Mouse (Mus musculus) myocyte (in vitro differentiated cells): ENCODE results near the gene Hist1h2ag.

Experiments
- CEBPB ChIP-seq: IDR thresholded peaks from 2 replicates; pipeline ENCODE4 v1.6.1; 2011; ENCODE audit warnings: mild to moderate bottlenecking, moderate library complexity; ENCODE audit not compliant: poor library complexity, insufficient read depth, severe bottlenecking
- E2F4 ChIP-seq: IDR thresholded peaks from one replicate; pipeline ENCODE4 v1.6.1; 2011; ENCODE audit warnings: mild to moderate bottlenecking, control low read depth, moderate library complexity; ENCODE audit not compliant: insufficient read depth
- MAX ChIP-seq: IDR thresholded peaks from one replicate; pipeline ENCODE4 v1.6.1; 2011; ENCODE audit warnings: low read depth, mild to moderate bottlenecking, control low read depth
- MYOD1 ChIP-seq, 3 experiments: IDR thresholded peaks; one replicate each; pipeline ENCODE4 v1.6.1; 2011; ENCODE audit warnings: control low read depth in 2 of 3, low read depth in 2 of 3, mild to moderate bottlenecking in 2 of 3, moderate library complexity in 1 of 3; ENCODE audit not compliant: insufficient read length in 2 of 3, control insufficient read depth in 1 of 3
- POLR2A ChIP-seq: IDR thresholded peaks from one replicate; pipeline ENCODE4 v1.6.1; 2011; ENCODE audit warnings: low read depth, mild to moderate bottlenecking, control low read depth, moderate library complexity; ENCODE audit not compliant: insufficient read length
- POLR2AphosphoS2 ChIP-seq: IDR thresholded peaks from one replicate; pipeline ENCODE4 v1.6.1; 2011; ENCODE audit warnings: low read depth, control low read depth; ENCODE audit not compliant: insufficient read length
- TCF12 ChIP-seq: IDR thresholded peaks from one replicate; pipeline ENCODE4 v1.6.1; 2011; ENCODE audit warnings: mild to moderate bottlenecking, control low read depth; ENCODE audit not compliant: poor library complexity, insufficient read depth, severe bottlenecking
- USF1 ChIP-seq: IDR thresholded peaks from one replicate; pipeline ENCODE4 v1.6.1; 2011; ENCODE audit warnings: low read depth, mild to moderate bottlenecking, control low read depth, moderate library complexity

DNA sequence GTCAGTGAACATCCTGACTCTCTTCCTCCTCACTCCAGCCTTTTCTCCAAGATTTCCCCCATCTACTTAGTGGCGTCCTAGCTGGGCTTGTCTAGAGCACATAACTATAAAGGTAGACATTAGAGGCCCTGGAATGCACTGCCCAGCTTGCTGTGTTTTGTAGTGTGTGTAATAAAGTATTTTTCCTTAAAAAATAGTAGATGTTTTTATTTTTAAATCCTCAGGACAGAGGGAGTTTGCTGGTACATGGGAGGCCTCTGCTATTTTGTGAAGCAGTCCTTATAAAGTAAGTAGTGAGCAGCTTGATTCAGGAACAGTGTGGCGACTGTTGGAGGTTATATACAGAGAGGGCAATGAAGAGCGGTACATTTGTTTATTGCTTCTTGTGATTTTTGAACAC lies 34.0 kb downstream of the Hist1h2ag start:
- no peak for TF ChIP-seq MYOD1 (IDR thresholded peaks at IDR 0.05; ENCODE audit: control insufficient read depth in 1 of 3, insufficient read length in 2 of 3, low read depth in 2 of 3)
- TF ChIP-seq E2F4, result no peak
- no peak for TF ChIP-seq USF1
- no peak for TF ChIP-seq POLR2A
- no peak for TF ChIP-seq CEBPB
- no peak for TF ChIP-seq POLR2AphosphoS2
- no peak for TF ChIP-seq MAX
- TF ChIP-seq TCF12, result no peak
